Mouse (Mus musculus) CD8-positive naive resting alpha-beta T cell, adult 2 months (primary cell): ENCODE data around the gene Glod4.

Experiments used
- DNase-seq, 2 experiments: peaks; one replicate each; pipeline ENCODE4 v3.0.0; 2022; ENCODE audit warnings: low read depth in 2 of 2, low spot score in 2 of 2

Glod4 gene

DNA sequence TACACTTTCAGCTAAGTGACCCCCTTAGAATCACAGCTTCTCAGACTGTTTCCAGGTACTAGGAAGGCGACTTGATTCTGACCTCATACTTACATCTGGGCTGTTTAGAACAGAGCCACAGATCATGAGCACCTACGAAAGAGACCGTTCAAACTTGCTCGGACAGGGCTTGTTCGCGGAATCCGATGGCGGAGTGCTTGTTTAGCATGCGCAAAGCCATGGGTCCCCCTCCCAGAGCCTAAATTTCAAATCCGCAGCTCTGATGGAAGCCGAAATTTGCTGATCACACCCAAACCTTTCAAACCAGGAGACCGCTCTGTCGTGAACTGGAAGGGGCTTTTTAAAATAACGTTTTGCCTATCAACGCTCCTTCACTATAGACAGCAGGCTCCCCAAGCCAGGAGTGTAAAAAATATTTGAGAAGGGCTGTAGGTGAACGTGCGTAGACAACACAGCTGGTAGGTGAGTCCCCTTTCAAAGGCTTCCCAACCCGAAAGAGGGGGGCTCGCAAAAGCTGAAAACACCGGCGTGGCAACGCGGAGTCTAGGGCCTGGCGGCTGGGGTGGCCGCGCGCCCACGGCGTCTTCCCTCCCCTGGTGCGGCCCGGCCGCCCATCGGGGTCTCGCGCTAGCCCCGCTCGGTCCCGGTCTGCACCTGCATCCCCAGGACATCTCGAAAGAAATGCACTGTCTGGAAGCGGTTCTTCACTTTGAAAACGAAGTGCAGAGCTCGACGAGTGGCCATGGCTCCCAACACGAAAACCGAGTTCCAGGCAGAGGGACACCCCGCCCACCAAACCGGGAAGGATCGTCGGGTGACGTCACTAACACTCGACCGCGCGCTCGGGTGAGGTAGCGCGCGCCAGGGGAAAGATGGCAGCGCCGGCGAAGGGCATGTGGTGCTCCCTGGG is at the start of gene Glod4, which contains the start of gene Mrm3:
Glod4 (minus strand) TSS at position 825 of the 910 bp plus-strand sequence.
Mrm3 (plus strand) TSS at position 815 of the 910 bp plus-strand sequence.
- DNase-seq: peak; percentile 75 to 84

DNA sequence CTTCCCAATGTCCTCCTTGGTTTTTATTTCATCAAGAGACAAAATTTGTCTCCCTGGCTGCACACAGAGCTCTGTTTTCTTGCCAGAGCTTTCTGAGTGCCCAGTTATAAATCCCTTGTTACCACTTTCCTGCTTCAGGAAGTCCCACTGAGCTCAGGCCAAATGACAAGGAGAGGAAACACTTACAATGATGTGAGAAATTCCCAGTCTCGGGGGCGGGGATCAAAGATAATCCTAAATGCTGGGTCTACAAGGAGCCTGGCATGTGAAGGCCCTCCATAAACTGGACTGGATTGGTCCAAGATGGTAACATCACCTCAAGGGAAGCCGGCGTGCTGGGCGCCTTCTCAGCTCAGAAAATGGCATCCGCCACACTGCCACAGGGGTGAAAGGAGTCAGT is 49.3 kb upstream of the Glod4 start:
- DNase-seq: no peak

DNA sequence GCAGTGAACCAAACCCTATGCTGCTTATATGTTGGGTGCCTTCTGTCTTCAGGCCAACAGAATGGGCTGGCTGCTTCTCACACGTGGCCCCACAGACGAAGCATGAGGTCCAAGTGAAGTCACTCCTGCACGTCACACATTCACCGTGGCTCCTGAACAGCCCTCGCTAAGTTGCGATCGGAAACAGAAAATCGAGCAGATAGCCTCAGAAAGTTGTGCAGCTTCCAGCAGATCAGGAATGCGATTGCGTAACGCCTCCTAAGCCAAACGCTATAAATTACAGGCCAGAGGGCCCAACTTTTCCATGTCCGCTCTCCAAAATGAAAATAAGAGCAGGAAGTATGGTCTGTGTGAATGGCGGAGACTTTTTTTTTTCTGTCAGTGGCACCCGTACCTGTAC is 48.9 kb upstream of the Glod4 start:
- no peak for DNase-seq

DNA sequence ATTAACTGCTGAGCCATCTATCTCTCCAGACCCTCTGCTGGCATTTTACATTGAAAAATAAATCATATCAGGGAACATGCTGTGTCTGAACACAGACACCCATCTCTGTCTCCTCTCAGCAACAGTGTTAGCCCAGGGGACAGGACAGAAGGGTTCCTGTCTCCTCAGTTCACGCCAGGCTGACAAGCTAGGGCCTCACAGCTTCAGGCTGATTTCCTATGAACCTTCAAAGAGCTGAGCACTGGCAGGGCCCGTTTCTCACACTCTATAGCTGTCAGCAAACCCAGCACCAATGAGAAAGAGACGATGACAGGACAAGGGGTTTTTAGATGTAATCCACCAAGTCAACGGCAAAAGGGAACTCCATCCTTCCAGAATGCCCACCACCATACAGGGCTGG is 48.4 kb upstream of the Glod4 start:
- DNase-seq: no peak

DNA sequence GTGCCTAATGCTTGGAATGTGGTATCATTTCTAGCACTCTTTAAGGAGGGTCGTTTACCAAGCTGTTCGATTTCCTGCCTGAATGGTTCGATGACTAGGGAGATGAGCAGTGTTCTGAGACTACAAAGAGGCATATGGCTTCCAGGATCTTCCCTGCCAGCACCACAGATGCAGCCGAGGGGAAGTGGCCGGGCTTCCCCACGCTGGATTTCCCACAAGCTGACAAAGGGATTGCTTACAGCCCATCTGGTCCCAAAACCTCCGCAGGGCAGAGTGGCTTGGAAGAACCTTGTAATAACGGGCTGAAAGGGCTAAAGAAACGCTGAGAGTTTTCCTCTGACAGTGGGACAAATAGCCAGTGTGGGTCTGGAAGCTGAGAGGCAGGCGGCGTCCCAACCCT is 46.8 kb upstream of the Glod4 start:
- DNase-seq: no peak

DNA sequence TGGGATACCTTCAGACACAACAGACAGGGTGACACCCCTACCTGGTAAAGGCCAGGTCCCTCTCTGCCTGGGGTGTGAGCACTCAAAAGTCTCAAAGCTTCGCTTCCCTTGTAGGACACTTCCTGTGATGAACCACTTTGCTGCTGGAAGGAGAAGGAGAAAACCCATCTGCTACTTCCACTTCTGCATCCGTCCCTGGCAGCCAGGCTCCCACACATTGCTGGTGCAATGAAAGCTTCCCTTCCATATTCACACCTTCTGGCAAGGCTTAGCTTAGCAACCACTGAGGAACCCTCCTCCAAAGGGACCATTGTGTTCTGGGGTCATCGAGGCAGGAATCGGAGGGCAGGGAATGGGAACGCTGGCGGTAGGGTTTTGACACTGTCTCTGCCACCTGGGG is 45.1 kb upstream of the Glod4 start:
- DNase-seq: no peak

DNA sequence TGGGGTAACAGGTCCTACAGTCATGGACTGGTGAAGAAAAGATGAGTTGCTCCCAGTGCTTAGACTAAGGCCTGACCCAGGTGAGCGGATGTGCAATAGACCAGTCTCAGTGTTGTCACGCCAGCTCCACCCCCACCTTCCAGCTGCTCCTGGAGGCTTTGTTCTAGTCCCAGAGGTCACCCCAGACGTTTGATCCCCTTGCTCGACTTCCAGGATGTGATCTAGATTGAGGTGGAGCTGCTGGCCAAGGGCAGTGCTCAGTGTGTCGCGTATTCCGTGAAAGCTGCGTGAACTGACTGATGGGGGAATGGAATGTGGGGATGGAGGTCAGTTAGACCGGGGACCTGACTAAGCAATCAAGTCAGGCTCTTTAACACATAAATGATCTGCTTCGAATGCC is 43.8 kb upstream of the Glod4 start:
- DNase-seq: no peak

DNA sequence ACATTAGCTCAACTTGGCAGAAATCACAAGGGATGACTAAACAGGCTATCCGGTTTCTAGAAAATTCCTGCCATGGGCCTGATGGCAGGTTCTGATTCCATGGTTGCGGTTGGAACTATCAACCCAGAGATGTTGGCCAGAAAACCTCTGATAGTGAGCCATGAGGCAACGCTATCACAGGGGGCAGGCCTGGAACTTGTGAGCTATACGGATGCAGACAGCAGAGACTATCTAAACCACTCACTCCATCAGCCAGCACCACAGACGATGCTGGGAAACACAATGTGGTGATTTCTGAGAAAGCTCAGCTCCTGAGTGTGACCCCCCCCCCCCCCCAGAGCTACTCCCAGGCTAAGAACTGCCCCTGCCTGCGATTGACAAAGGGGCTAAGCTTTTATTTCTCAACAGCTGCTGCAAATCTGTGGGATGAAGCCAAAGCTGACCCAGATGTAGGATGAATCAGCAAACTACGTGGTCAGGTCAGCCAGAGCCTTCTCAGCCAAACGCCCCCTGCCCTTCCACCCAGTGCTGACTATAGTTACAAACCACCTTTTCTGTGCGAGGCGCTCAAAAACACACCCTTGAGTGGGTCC is 43.1 kb upstream of the Glod4 start:
- DNase-seq: no peak

DNA sequence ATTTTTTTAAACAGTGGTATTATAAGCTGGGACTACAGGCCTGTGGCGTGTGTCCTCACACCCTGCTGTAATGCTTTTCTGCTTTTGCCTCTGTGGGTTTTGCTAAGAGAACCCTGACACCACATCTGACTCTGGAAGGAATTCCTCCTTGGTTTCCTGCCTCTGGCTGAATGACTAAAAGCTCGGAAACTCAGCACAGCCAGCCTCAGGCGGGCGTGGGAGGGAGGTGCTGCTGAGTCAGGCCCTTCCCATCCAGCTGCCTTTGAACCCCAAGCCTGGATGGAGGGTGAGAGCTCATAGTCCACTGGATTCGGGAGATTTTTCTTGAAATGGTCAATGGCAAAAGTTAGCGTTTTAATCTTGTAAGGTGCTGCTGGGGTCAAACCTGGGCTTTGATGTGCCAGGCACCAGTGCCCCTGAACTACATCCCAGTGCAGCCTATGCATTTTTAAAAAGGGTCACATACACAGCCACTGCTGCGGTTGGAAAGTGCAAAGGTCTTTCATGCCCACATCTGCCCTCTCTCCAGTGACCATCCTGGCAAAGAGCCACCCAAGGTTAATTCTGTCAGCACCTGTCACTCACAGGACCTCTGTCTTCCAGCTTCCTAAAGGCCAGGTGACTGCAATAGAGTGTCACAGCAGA is 42.0 kb upstream of the Glod4 start:
- no peak for DNase-seq

DNA sequence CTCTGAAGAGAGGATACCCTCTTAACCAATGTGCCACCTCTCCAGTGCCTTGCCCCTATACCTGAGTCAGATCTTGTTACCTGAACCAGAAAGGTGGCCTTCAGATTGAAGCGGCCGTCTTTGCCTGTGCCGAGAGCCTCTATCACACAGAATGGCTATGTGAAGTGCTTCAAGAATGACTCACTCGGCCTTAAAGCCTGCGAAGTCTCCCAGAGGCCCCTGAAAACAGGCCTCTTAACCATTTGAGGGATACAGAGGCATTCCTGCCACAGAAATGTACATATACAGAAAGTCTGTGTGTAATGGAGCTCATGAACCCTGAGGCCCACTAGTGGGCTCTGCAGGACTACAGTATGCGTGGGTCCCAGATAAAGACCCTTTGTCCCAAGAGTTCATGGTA is 40.3 kb upstream of the Glod4 start:
- no peak for DNase-seq

DNA sequence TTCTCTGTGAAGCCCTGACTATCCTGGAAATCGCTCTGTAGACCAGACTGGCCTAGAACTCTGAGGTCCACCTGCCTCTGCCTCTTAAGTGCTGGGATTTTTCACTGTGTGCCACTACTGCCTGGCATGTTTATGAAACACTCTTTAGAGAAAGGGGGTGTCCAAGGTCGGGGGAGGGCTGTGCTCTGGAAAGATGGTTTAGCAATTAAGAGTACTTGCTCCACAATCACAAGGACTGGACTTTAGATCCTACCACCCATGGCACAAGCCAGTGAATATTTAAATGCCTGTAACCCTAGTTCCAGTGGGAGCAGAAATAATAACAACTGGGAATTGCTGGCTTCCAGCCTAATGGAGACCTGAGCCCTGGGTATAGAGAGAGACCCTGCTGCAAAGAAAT is 36.4 kb upstream of the Glod4 start:
- no peak for DNase-seq

DNA sequence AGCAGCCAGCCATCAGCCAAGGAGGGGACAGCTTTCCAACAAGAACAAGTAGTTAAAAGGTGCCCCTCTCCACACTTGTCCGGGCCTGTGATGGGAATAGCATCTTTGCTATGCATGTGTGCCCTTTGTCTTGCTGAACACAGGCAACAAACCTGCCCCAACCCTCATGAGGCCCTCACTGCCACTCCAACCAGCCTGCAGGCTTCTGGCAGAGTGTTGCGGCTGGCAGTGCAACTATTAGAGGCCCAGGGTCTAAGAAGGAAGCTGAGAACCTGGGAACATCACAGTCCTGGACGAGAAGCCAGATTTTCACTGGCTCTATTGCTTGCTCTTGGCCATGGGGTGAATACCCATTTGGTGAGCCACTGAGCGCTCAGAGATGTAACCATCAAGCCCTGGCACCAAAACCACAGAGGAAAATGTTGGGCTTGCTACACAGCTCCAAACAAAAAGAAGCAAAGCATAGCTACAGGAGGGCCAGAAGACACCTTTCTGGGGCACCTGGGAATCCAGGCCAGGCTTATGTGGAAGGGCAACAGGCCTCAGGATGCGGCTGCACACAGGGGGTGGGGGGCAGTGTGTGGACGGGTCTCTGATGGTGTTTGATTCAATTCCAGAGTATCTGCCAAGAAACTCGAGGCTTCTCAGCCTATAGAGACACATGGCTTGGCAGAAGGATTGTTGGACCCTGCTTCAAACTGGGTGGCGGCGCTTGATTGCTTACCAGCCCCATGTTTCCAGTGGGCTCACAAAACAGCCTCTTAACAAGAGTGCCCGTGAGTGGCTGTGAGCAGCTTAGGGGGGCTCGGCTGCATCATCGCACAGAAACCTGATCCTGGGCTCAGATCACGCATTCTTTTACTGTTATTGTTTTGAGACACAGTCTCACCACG is 35.7 kb upstream of the Glod4 start:
- DNase-seq: no peak

DNA sequence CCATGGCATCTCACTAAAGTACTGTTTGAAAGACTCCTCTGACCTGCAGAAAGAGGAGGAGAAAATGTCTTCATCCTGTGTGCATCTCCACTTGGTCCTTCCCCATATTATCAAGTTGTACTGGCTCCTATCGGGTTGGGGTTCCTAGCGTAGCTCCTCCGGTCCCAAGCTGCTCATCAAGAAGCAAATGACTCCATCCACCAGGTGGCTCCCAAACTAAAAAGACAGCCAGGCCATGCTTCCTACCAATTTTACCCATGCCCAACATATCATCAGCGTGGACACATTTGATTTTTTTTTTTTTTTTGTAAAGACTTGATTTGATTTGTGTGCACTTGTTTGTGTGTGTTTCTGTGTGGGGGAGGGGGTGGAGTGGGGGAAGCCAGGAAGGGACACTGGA is 28.9 kb upstream of the Glod4 start:
- no peak for DNase-seq

DNA sequence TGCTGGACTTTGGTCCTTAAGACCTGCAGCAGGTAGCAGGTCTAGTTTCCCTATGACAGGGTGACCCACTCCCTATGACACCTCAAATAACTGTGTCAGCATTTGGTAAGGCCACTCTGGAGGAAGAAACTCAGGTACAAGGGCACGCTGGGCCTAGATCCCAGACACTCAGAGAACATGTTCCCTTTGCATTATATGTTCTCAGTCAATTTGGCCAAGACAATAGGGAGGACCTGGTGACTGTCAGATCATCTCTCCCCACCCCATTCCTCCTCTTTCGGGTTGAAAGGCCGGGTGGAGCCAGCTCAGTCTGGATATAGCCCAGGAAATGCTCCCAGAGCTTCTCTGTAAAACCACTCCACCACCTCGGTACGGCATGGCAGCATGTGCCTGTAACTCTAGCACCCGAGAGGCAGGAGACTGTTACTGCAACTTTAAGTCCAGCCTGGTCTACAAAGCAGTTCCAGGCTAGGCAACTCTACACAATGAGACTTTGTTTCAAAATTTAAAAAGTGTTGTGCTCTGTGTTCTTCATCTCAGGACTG is 25.1 kb upstream of the Glod4 start:
- no peak for DNase-seq

DNA sequence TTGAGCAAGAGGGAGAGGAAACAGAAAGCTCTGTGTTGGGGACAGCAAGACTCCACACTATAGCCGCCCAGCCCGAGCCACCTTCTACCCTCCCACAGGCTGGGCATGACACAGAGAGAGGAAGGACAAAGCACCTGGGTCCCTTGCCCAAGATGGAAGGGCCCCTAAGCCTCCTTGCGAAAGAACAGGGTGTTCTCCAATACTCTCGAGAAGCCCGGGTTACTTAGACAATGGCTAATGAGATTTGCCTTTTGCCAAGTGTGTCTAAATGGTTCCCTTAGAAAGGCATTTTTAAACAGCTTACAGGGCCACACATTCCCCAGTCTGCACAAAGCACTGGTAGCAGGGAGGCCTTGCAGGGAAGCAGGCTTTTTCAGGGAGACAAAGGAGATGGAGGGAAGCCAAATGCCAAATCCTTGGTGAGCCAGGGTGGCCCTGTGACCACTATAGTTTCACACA is 24.5 kb upstream of the Glod4 start:
- DNase-seq: no peak

DNA sequence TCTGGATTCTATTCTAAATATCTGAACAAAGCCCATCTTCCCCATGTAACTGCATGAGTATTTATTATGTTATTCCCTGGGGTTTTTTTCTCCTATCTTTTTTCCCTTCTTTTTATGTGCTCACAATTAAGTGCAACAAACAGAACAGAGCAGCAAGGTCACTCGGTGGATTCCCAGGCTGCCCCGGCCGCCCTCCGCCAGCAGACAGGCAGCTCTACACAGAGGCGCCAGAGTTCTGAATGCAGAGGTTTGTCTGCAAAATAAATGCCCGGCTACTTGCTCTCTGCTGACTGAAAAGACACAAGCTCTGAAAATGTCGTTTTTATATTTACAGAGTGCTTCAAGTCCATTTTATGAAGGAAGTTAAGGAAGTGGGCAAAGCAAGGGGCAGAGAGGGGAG is 24.0 kb upstream of the Glod4 start:
- no peak for DNase-seq

DNA sequence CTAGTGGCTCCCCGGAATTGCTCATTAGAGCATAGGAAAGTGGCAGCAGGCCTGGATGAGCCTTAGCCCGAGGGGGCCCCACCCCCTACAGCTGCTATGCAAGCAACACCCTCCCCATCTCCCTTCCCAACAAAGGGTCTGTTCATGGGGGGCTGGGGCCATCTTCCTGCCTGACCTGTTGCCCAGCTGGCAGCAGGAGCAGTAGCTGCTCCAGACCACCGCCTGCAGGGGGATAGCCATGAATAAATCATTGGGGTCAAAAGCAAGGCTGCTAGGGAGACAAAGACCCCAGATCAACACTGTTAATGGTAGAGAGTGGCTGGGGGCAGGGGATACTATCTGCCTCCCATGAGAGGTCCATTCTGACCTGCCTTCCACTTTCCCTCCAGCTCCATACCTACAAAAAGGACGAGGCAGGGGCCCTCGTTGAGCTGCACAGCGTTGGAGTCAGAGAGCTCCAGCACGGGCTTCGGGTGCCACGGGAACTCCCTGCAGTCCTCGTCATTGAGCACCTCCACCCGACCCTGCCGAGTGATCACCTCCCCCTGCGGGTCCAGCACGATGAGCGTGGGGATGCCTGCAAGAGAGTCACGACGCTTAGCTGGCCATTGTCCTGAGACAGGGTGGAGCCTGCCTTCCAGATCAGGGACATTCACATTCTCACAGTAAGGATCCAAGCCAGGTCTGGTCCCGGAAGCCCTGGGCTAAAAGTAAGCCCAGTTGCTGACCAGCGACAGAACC is 19.3 kb upstream of the Glod4 start:
- no peak for DNase-seq

DNA sequence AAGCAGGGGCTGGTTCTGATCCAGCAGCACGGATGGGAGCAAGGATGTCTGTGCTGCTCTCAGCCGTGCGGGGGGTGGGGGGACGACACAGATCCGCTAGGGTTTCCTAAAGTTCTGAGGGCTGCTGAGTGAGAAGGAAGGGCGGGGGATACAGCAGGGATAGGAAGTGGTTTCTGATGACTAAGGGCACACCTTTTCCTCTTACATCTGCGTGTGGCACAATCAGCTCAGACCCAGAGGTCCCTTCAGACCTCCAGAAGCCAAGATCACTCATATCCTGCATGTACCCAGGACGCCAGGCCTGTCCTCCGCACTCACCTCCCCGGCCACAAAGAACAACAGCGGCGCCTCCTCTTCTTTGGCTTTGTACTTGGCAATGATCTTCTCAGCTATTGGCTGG is 17.7 kb upstream of the Glod4 start:
- DNase-seq: peak in 1 of 2 experiments; percentile 12

DNA sequence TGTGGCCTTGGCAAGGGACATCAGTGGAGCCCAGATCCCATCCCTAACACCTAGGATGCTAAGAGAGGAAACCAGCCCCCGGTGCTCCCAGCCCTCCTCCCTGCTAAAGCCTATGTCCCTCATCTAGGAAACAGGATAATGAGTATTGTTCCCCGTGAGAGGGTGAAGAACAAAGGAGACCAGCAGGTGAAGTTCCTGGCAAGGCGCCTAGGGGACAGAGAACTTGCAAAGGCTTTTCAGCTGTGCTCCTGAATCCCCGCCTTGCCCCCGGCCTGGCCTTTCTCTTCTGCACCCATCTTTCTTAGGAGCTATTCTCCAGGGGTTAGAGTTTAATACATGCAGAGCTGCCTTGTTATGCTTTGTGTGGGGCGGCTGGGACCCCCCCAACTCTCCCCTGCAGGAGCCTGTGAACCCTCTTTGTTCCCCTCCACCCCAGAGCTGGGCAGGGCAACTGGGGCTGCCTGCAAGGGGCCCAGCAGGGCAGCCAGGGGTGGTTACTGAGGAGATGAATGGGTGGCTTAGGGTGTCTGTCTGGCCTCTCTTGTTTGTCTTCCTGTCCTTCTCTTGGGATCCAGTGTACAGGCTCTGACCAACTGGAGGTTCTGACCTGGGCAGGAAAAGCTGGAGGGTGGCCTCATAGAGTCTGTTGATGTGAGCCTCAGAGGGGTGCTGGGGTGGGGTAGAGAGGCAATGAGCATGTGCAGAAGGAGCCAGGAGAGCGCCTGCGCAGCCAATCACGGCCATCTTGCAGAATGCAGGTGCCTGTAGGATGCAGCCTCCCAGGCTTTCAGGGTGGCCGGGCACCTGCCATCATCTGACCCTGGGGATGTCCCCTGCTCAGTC is 16.9 kb upstream of the Glod4 start:
- no peak for DNase-seq
